Mouse (Mus musculus) brain, adult 2 months (tissue): Measurements from ENCODE around the gene Carmil1.
"Not testable (repeated sequence)": the region's sequence is repeated elsewhere in the genome, so short reads cannot be mapped to it uniquely, and the experiment has no call there.

Experiments
- DNase-seq: peaks from one replicate; pipeline ENCODE4 v3.0.0; 2011; ENCODE audit warnings: low read depth, low spot score

Gene Carmil1

DNA sequence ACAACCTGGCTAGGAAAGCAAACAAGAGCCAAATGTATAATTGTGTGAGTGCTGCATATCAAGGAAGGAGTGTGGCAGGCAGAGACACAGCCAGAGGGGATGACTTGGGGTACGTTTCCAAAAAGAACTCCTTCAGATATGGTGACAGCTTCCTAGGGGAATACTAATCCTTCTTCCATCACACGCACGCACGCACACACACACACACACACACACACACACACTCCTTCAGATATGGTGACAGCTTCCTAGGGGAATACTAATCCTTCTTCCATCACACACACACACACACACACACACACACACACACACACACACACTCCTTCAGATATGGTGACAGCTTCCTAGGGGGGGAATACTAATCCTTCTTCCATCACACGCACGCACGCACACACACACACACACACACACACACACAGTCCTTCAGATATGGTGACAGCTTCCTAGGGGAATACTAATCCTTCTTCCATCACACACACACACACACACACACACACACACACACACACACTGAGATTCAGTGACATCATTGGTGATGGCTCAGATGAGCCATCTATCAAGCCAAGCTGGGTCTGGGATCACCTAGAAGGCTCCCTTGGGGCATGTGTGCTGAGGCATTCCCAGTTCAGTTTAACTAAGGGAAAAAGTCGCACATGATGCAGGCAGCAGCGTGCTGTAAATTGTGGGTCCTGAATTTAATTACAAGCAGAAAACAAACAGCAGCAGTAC, 175.8 kb downstream of the Carmil1 start:
- DNase-seq: not testable (repeated sequence)

DNA sequence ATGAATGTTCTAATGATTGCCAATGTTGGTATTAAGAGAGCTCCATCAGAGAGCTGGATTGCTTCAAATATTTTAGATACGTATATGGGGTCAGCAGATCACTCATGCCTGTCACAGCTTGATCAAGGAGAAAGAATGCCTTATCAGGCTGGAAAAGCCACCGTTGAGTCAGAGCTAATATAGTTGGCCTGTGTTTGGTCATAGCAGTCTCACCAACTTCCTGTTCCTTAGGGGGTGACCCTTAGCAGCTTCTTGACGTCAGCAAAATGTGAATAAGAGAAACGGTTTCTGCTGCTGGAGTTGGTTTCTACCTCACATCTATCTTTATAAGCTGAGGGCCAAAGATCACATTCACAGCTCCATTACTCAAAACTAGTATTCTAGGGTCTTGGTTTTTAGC, 176.6 kb downstream of the Carmil1 start:
- DNase-seq: no peak

DNA sequence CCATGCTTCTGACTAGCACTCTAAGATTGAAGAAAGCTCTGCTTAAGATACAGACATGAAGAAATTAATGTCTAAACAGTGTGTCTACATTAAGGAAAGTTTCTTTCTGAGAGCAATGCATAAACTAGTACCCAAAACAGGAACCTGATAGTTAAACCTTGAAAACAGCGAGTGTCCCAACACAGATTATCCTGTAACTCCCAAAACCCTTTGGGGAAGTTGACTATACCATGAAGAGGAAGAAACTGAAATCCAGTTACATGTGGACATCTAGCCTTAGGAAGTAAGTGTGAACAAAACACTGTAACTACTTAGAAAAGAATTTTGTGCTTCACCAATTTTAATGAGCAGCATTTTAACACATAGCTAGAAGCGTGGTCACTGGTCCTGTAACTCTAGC, 177.4 kb downstream of the Carmil1 start:
- no peak for DNase-seq

DNA sequence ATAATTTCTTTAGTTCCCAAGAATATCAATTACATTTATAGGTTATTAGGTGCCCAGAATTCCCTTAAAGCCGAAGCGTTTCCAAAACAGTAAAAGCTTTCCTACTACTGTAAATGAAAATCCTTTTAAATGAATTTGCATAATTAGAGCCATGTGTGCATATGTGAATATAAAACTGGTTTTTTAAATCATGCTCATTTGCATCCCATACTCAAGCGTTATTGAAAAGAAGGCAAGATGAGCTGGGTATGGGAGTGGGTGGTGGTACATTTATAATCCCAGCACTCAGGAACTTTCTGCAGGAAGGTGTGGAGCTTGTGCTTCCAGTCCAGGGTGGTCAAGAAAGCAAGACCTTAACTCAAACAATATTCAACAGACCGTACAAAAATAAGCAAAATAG, 178.3 kb downstream of the Carmil1 start:
- DNase-seq: no peak

DNA sequence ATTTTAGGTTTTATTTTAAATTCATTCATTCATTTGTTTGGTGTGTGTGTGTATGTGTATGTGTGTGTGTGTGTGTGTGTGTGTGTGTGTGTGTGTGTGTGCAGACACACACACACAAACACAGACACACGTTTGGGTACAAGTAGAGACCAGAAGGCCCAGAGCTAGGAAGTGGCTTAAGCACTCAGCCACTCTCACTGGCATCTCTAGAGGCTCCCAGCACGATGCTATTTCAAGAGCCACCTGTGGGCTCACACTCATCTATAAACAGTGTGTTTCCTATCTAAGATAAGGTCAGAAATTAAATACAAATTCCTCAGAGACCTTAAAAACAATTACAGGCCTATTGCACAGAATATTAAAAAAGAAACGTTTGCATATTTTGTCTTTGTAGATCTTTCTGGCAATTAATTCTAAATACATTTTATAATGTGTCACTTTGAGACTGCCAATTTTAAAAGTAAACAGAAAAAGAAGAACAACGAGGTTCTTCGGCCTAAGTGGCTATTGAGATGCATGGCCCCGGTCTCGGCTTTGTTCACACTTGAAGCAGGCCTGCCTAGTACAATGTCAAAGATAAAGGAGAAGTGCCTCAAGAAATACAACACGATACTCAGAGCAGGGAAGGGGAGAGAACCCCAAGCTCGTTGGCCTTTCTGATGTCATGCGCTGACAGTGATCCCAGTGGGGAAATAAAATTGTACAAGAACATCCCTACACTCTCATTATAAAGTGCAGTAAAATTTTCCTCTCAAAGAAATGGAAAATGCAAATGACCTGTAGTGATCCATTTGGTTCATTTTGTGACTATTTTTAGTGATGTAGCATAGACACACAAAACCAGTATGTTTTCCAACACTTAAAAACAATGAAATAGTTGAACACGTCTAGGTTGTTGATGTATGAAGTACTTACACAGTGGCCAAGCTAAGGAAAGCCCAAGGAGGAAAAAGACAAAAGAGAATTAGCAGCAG, 179.2 kb downstream of the Carmil1 start:
- no peak for DNase-seq

DNA sequence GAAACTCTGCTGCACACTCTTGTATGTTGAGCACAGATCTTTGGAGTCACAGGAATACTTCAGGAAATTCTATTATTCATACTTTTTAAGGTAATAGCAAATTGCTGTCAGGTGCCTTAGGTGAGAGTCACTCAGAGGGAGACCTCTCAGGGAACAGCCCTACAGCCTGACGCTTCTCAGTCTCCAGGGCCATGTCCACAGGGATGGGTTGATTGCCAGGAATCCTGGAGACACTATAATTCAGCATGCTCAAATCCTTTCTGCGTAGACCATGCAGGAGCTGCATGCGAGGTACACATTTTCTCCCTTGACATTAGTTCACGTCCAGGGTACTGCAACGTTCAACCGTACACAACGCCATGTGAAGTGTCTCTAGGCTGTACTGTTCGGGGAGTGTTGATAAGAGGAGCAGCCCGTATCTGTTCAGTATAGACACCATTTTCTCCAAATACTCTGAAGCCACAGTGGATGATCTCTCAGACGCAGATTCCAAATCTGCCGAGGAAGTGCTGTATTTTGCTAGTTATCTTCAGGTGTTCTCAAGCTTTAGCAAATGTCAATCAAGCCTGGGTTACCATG, 180.0 kb downstream of the Carmil1 start:
- DNase-seq: no peak

DNA sequence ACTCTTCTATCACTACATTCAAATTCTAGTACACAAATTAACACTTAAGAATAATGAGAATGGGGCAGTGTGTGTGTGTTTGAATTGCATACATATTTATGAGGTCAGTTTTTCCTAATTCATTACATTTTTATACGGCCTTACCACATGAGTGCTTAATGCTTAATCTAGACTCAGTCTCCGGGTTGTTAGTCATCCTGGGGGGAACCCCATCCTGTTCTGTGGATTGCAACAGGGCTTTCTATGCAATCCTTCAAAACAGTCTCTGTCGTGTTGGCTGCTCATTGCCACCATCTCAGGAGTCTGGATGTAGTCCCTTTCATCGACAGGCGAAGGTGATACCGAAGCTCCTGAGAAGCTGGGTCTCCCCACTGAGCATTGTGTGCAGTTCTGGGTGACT, 184.0 kb downstream of the Carmil1 start:
- no peak for DNase-seq

DNA sequence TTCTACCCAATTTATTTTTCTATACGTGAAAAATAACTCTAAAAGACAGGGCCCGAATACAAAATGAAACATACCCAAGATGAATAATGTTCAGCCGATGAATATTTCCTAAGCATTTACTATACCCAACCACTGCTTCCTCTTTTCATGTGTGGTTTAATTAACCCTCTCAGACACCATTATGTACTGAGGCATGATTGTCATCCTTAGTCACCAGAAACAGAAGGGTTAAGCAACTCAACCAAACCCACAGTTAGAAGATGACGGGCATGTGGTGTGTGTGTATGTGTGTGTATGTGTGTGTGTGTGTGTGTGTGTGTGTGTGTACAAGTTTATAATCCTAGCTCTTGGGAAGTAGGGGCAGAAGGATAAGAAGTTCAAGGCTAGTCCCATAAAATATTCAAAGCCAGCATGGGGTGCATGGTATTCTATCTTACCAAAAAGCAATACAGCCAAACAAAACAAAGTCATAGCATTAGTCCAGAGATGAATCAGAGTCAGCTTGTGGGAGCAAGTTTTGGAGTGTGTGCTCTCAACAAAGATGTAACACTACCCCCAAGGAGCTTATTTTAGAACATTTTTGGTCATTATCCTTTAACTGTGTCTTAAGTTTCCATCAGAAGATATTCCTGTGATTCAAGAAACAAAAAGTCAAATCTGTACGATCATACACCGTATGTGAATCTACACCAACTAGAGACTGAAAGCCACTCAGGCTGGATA, 185.6 kb downstream of the Carmil1 start:
- DNase-seq: no peak

DNA sequence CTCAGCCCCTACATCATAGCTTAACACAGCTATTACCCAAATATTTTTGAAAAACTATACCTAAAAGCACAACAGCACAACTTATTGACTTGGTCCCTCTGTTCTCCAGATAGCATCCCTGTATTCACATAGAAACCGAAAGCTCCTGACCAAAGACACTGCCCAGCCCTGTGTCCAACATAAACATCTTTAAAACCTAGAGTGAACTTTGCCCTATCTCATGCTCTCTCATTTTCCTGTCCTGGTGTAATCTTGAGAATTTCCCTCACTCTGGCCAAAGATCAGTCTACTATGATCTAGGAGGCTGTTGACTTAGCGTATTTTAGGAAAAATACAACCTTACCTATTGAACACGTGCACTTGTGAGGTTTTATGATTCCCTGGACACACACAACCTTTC, 187.5 kb downstream of the Carmil1 start:
- DNase-seq: no peak

DNA sequence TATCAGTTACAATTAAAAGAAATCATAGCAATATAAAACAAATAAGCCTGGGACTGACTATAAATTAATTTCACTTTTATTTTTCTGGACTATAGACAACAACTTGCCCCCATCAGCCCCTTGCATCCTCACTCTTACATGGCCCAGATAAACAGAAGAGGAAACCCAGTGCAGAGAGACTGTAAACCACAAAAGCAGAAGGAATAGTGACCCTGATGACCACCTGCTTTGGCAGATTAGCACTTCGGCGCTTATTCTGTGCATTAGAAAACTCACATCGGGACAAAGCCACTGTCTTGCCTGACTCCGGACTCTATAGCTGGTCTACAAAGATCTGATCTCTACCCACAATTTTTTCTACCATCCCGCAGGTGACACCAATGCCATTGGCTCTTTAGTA, 188.5 kb downstream of the Carmil1 start:
- no peak for DNase-seq

DNA sequence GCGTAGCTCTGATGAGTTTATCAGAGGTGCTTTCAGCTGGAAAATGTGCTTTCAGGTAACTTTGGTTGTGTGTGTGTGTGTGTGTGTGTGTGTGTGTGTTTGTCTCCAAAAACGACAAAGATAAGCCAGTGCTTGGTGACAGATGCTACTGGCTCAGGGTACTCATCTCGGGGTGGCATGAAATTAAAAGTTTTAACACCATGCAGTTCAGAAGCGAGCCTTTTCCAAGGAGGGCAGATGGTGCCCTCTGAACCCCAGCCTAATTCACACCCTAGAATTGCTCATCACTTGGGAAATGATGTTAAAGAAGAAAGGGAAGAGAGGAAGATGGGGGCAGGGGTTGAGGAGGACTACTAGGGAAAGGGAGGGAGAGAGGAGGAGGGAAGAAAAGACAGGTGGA, 198.4 kb downstream of the Carmil1 start:
- peak; percentile 26 for DNase-seq

DNA sequence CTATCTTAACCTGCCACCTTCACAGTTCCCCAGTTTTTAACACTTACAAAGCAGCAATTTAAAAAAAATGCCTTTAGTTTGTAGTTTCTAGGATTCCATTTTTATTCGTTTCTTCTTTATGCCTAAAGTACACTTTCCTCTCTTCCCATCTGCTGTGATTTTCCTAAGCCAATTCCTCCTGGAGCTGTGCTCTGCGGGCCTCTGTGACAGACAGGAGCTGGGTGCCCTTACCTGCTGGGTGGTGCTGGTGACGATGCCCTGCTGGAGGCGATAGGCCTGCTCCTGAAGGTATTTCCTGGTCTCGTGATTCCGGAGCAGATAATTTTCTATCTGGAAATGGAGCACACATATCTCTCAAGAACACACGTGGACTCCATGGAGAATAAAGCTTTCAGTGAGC, 198.9 kb downstream of the Carmil1 start:
- DNase-seq: peak; percentile 62

DNA sequence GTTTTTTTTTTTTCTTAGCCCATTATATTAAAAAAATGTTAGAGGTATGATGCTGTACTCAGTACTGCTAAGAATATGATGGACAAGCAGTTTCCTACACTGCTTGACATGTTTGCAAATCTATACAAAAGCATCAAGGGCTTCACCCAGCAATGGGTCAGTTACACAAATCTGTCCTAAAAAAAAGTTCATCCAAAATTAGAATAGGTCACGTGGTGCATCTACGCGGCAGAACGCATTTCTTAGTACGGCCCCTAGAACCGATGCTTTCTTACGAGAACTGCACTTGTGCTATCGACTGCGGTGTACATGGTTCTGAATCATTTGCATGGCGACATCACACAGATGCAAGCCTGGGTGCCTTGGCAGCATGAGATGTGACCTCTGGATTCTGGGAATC, 208.0 kb downstream of the Carmil1 start:
- DNase-seq: no peak

DNA sequence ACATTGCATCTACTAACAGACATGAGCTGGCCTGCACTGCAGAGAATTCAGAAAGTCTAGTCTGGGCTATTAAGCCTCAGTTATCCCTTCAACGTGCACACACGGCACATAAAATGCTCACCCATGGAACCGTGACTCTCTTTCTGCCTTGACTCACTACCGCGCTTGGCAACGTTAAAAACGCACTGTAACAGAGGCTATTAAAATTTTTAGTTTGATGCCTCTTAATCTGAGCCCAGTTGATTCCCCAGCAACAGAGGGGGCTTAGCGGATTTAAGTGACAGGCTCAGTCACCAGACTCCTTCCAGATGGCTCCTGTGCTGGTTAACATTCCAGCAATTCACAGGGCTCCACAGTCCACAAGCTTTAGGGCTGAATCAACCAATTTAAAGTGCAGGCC, 213.0 kb downstream of the Carmil1 start:
- DNase-seq: no peak

DNA sequence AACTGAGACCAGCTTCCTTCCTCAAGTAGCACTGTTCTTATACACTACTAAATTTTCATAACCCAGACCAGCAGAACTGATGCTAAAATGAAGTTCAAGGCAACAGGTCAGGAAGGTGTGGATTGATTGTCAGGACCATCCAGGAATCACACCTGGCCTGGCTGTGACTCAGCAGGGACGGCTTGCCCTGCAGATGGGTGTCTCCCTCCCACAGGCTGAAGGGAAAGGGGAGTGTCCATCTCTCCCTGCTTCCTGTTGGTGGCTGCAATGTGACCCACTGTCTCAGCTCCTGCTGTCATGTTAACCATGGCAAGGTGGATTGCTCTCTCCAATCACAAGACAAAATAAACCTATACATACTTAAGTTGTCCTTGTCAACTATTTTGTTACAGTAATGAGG, 215.1 kb downstream of the Carmil1 start:
- no peak for DNase-seq

DNA sequence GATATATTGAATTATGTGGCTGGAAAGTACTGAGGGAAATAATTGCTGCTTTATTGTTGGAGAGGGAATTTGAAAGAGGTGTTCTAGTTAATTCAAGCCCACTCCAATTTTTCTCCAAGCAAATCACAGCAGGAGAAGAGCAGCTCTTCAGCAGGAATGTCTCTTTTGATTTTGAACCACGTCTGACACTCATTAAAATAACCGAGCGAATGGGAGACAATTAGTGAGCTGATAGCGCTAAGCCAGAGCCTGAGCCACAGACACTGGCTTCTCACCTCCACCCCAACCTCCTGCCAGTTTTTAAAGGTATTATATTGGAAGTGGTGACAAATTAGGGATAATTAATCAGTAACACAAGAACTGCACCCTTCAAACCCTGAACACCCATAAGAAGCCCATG, 217.8 kb downstream of the Carmil1 start:
- DNase-seq: peak; percentile 19

DNA sequence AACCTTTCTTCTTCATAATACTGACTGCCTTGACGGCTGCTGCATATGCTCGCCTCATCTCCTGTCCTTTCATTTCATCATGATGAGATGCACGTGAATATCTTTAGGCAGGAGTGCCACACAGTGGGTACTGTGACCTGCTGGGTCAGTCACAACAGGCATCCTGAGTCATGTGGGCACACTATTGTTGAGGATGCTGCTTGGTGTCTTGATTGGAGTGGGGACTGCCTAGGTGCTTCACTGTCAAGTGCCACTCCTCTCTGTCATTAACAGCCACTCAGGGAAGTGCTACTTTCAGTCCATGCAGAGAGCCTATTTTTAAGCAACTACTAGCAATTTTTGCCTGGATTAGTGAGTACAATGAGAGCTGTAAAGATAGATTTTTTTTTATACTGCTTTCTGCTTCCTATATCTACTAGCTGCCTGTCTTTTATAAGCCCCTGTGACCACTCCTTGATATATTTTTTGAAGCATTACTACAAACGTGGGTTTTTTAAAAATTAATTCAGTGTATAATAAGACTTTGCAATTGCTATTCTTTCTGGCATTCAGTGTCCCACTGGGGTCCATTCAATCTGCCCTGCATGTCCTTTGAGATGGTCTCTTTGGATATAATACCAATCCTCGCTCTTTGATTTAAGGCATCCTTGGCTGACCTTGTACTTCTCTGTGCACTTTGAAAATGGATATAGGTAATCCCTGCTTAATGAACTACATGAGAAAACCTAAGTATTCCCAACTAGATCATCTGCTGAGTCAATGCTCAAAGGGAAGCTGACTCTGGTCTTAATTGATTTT, 225.3 kb downstream of the Carmil1 start:
- DNase-seq: no peak

DNA sequence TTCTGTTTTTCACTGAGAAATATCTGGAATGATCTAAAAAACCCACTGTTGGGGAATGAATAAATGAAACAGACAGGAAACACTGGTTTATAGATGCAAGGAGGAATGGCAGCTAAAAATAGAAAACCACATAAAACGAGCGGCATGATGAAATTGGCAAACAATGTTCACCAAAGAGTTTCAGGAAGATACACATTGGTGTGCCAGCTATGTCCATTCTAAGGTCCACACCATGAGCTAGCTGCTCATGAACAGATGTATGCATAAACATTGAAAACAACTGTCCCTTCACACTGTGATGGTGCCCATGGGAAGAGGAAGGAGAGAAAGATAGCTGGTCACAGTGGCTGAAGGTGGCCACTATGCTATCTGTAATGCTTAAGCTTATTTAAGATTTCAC, 229.1 kb downstream of the Carmil1 start:
- DNase-seq: no peak

DNA sequence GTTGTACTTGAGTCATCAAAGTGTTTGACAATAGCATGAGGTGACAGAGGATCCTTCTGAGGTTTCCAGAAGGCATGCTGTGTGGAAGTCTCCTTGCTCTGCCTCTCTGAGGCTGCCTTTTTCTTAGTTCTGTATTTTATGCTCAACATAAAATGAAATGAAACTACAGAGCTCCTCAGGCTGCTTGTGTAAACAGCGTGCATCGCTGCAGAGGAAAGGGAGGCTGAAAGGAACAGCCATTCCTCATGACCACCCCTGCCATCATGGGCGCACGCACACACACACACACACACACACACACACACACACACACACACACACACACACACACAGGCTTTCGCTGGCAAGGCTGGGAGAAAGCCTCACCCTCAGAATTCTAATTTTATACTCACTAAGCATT, 230.3 kb downstream of the Carmil1 start:
- DNase-seq: peak; percentile 44

DNA sequence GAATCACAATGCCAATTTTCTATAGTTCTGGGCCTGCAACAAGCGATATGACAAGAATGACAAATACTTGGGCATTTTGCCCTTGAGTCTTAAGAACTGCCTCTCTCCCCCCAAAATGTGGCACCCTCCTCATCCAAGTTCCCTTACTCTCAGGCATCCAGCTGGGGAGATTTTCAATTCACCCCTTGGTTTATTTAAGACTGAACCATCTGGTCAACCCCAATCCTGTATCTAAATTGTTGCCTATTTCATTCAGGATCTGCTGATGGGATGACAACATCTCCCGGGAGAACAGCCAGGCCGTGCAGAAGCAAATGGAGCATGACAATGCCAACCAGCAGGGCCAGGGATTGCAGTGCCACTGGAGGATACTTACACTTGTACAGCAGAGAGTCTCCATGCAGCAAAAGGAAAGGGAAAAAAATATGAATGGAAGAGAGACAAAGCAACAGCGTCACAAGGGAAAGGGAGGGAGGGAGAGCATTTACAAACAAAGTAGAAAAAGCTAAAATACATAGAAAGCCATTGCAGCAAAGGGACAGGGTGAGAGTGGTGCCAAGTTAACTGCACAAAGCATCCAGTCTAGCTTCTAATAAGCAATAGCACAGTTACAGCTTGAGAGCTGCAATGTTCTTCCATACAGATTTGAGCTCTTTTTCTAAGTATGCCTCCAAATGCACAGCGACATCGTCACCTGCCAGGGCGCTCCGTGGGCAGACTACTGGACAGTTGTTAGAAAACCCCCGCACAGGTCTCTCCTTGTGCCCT, 231.1 kb downstream of the Carmil1 start:
- DNase-seq: peak; percentile 97
